Mouse (Mus musculus): ENCODE results near the gene Gon7.

DNA sequence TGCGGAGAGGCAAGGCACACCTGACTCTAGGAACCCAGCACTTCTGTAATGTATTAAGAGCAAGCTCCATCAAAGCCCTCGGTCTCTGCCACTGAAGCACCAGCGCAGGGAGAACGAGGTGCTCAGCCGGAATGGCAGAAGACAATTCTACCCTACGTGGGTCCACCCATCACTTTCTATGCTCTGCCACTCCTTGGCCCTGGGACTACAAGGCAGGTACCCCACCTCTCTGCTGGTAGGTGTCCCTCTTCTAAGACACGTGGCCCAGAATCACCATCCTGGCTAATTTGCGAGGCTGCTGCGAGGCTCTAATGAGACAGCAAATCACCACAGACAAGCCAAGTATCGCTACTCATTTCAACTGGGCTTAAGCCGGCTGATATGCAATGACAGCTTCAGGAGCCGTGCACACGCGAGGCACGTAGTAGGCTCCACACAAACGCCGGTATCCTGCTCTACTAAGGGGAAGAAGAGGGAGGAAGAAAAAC, 53.6 kb downstream of the Gon7 start:
- TF ChIP-seq CTCF (IDR thresholded peaks at IDR 0.05; ENCODE audit: extremely low read depth, insufficient read length, insufficient replicate concordance, low read depth, low read length) = no peak
- TF ChIP-seq POLR2A (IDR thresholded peaks at IDR 0.05; ENCODE audit: low read depth, low read length) = no peak; the same call in 1 of the 2 replicates
